Mouse (Mus musculus) left cerebral cortex, adult 11 months (tissue): ENCODE measurements around the gene Rpusd4.

Experiments
- DNase-seq: peaks from one replicate; pipeline ENCODE4 v3.0.0; 2022; ENCODE audit warnings: low spot score

Rpusd4 gene

GRCm38 (mm10) chr9:35267146-35267975, at the start of gene Rpusd4, which contains the start of gene Fam118b:
Gene Rpusd4 (plus strand): TSS chr9:35267865.
Gene Fam118b (minus strand): TSS chr9:35267805.
- peak; percentile 86 for DNase-seq

GRCm38 (mm10) chr9:35217963-35218362, 49.7 kb upstream of the Rpusd4 start:
- no peak for DNase-seq

GRCm38 (mm10) chr9:35223466-35223865, 44.2 kb upstream of the Rpusd4 start:
- no peak for DNase-seq

- no peak for DNase-seq
Measured at GRCm38 (mm10) chr9:35228671-35229070, 39.0 kb upstream of the Rpusd4 start.

GRCm38 (mm10) chr9:35235996-35236395, 31.7 kb upstream of the Rpusd4 start:
- no peak for DNase-seq

GRCm38 (mm10) chr9:35238371-35238770, 29.3 kb upstream of the Rpusd4 start:
- no peak for DNase-seq

- no peak for DNase-seq
Measured at GRCm38 (mm10) chr9:35238915-35239571, 28.6 kb upstream of the Rpusd4 start.

GRCm38 (mm10) chr9:35239734-35240133, 27.9 kb upstream of the Rpusd4 start:
- no peak for DNase-seq

GRCm38 (mm10) chr9:35247405-35247804, 20.3 kb upstream of the Rpusd4 start:
- DNase-seq, result no peak

GRCm38 (mm10) chr9:35249476-35249875, 18.2 kb upstream of the Rpusd4 start:
- DNase-seq, result no peak

- no peak for DNase-seq
Measured at GRCm38 (mm10) chr9:35257365-35257764, 10.3 kb upstream of the Rpusd4 start.

- DNase-seq, result no peak
Measured at GRCm38 (mm10) chr9:35262418-35262817, 5.2 kb upstream of the Rpusd4 start.

- no peak for DNase-seq
Measured at GRCm38 (mm10) chr9:35263431-35263830, 4.2 kb upstream of the Rpusd4 start.

- DNase-seq, result no peak
Measured at GRCm38 (mm10) chr9:35264509-35264908, 3.2 kb upstream of the Rpusd4 start.

- DNase-seq, result no peak
Measured at GRCm38 (mm10) chr9:35267976-35268715, 481 bp downstream of the Rpusd4 start.

- no peak for DNase-seq
Measured at GRCm38 (mm10) chr9:35277855-35278365, 10.2 kb downstream of the Rpusd4 start.

- no peak for DNase-seq
Measured at GRCm38 (mm10) chr9:35278451-35278850, 10.8 kb downstream of the Rpusd4 start.

- no peak for DNase-seq
Measured at GRCm38 (mm10) chr9:35282006-35282850, 14.6 kb downstream of the Rpusd4 start.

GRCm38 (mm10) chr9:35282851-35283200, 15.2 kb downstream of the Rpusd4 start:
- no peak for DNase-seq

GRCm38 (mm10) chr9:35283415-35284069, 15.9 kb downstream of the Rpusd4 start:
- DNase-seq, result no peak

GRCm38 (mm10) chr9:35284351-35284750, 16.7 kb downstream of the Rpusd4 start:
- no peak for DNase-seq
